Mouse (Mus musculus) thymus, adult 2 months (tissue): ENCODE results near the gene Alx1.

Experiments
- CTCF ChIP-seq: fragments of 200-500 bp; IDR thresholded peaks from 2 replicates; pipeline ENCODE4 v1.5.1; 2012; ENCODE audit warnings: mild to moderate bottlenecking, control low read depth, low read length, moderate library complexity, borderline replicate concordance; ENCODE audit not compliant: control insufficient read depth, poor library complexity, insufficient read depth; ENCODE audit errors: extremely low read depth
- POLR2A ChIP-seq: fragments of 200-500 bp; IDR thresholded peaks from 2 replicates; pipeline ENCODE4 v1.6.1; 2012; ENCODE audit warnings: mild to moderate bottlenecking, low read length, control low read depth, moderate library complexity; ENCODE audit not compliant: control insufficient read depth, poor library complexity, insufficient read depth; ENCODE audit errors: extremely low read depth

DNA sequence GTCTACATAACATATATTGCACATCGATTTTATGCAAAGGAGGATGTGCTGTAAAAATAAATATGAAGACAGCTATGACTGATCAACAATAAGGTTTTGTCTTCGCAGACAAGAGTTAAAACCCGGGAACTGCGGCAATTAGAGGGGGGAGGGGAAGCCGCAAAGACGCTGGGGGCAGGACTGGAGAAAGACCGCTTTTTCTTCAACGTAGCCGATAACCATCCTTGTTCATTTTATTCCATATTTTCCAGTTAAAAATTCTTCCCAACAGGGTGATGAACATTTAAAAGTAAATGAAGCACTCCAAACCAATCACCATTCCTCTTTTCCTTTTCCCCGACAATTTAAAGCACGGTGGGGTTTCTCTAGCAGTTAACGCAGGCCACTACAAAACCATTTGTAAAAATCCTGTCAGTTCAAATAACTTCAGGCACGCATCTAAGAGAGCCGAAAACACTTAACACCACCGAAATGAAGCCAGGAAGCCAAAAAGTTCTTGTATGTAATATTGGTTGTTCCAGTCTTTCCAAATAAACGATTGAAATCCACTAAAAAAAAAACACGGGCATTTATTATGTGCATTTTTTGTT is 3.3 kb downstream of the Alx1 start:
- TF ChIP-seq POLR2A (no peak), CTCF (no peak)
